Mouse (Mus musculus) forebrain, embryonic 12.5 days (tissue): Measurements from ENCODE around the gene Helz. TPM values are rescaled to one million over a fixed set of nuclear protein-coding genes. Genes with fewer than 3 reads are reported as not detected.
"Not testable (repeated sequence)": the region's sequence is repeated elsewhere in the genome, so short reads cannot be mapped to it uniquely, and the experiment has no call there.

Experiments
- ATAC-seq: fragments of 200-750 bp; cut with Nextera tagmentation; 2 replicates; pipeline ENCODE4 v1.8.0; 2017; ENCODE audit warnings: moderate TSS enrichment; ENCODE audit not compliant: low FRiP score
- H3K27ac ChIP-seq: fragments of 300-500 bp; sonication (generic); 2 replicates; pipeline ENCODE4 v1.5.1; 2016; ENCODE audit warnings: mild to moderate bottlenecking
- H3K27me3 ChIP-seq: fragments of 300-500 bp; sonication (generic); 2 replicates; pipeline ENCODE4 v1.6.1; 2016; ENCODE audit warnings: mild to moderate bottlenecking
- H3K36me3 ChIP-seq: fragments of 300-500 bp; sonication (generic); replicated peaks from 2 replicates; pipeline ENCODE4 v1.6.1; 2016; ENCODE audit warnings: mild to moderate bottlenecking
- H3K4me1 ChIP-seq: fragments of 300-500 bp; sonication (generic); 2 replicates; pipeline ENCODE4 v1.6.1; 2016
- H3K4me2 ChIP-seq: fragments of 300-500 bp; sonication (generic); 2 replicates; pipeline ENCODE4 v1.6.1; 2016; ENCODE audit warnings: mild to moderate bottlenecking, moderate library complexity
- H3K4me3 ChIP-seq: fragments of 300-500 bp; sonication (generic); replicated peaks from 2 replicates; pipeline ENCODE4 v1.5.1; 2016; ENCODE audit warnings: mild to moderate bottlenecking
- H3K9ac ChIP-seq: fragments of 300-500 bp; sonication (generic); 2 replicates; pipeline ENCODE4 v1.6.1; 2016; ENCODE audit warnings: mild to moderate bottlenecking
- H3K9me3 ChIP-seq: fragments of 300-500 bp; sonication (generic); 2 replicates; pipeline ENCODE4 v1.6.1; 2016
- WGBS: fragments of 180-500 bp; shearing (Covaris S2); methylation state at CpG from one replicate; pipeline ENCODE4 v1.1.7; 2016; 5-methylcytosine and 5-hydroxymethylcytosine counted together
- polyA plus RNA-seq: library from polyadenylated mRNA; unstranded; fragments of >200 nt; fragmentation: Nextera tagmentation; extraction: Ambion mirVana; gene quantifications from 2 replicates; pipeline ENCODE4 v1.2.1, GENCODE M21; 2016

The Helz gene
- polyA plus RNA-seq, 1 experiment from 2014 or later, result 21.1 TPM

GRCm38 (mm10) chr11:107586129-107586528 lies 38.4 kb downstream of the Helz start:
- not testable (repeated sequence) for H3K27ac ChIP-seq, ATAC-seq, H3K4me3 ChIP-seq, H3K4me1 ChIP-seq, H3K27me3 ChIP-seq, H3K9me3 ChIP-seq, H3K4me2 ChIP-seq, H3K9ac ChIP-seq
- H3K36me3 ChIP-seq, result peaks cover 13% of the 10 kb centered on the region
- 88% methylated on average over 5 of the region's 5 CpGs for WGBS

GRCm38 (mm10) chr11:107587141-107587540 lies 39.4 kb downstream of the Helz start:
- peaks cover 11% of the 10 kb centered on the region for H3K36me3 ChIP-seq
- H3K9ac ChIP-seq, result no peak overlapping the region
- no peaks in the 10 kb centered on the region for H3K27me3 ChIP-seq
- ATAC-seq, result no peak
- no peak overlapping the region for H3K4me2 ChIP-seq
- WGBS, result 87% methylated on average over 7 of the region's 7 CpGs
- peaks cover 7% of the 10 kb centered on the region; the same call in 1 of the 2 replicates for H3K4me1 ChIP-seq
- no peak overlapping the region for H3K27ac ChIP-seq
- no peak overlapping the region for H3K4me3 ChIP-seq
- H3K9me3 ChIP-seq, result no peaks in the 10 kb centered on the region

GRCm38 (mm10) chr11:107592575-107592974 lies 44.8 kb downstream of the Helz start:
- H3K9ac ChIP-seq, result no peak overlapping the region
- no peak overlapping the region for H3K4me3 ChIP-seq
- H3K9me3 ChIP-seq, result no peaks in the 10 kb centered on the region
- WGBS, result 93% methylated on average over 5 of the region's 5 CpGs
- no peaks in the 10 kb centered on the region for H3K27me3 ChIP-seq
- peaks cover 28% of the 10 kb centered on the region for H3K36me3 ChIP-seq
- ATAC-seq, result no peak
- H3K4me2 ChIP-seq, result no peak overlapping the region
- no peaks in the 10 kb centered on the region for H3K4me1 ChIP-seq
- H3K27ac ChIP-seq, result no peak overlapping the region

GRCm38 (mm10) chr11:107597381-107597780 lies 49.7 kb downstream of the Helz start:
- Histone ChIP-seq H3K9me3 (no peaks in the 10 kb centered on the region), H3K9ac (no peak overlapping the region), H3K4me2 (no peak overlapping the region), H3K4me3 (no peak overlapping the region), H3K36me3 (peaks cover 51% of the 10 kb centered on the region), H3K27ac (no peak overlapping the region), H3K4me1 (no peaks in the 10 kb centered on the region), H3K27me3 (no peaks in the 10 kb centered on the region)
- ATAC-seq, result no peak
- WGBS, result 100% methylated on average over 4 of the region's 4 CpGs

GRCm38 (mm10) chr11:107605694-107606093 lies 58.0 kb downstream of the Helz start:
- H3K9me3 ChIP-seq, result no peaks in the 10 kb centered on the region
- no peaks in the 10 kb centered on the region for H3K4me1 ChIP-seq
- WGBS, result 94% methylated on average over 7 of the region's 7 CpGs
- no peak overlapping the region for H3K27ac ChIP-seq
- no peak overlapping the region for H3K9ac ChIP-seq
- H3K36me3 ChIP-seq, result peaks cover 44% of the 10 kb centered on the region
- H3K4me2 ChIP-seq, result no peak overlapping the region
- no peaks in the 10 kb centered on the region for H3K27me3 ChIP-seq
- no peak overlapping the region for H3K4me3 ChIP-seq
- no peak for ATAC-seq

- Histone ChIP-seq H3K4me1 (peaks cover 7% of the 10 kb centered on the region; the same call in 1 of the 2 replicates), H3K9me3 (no peaks in the 10 kb centered on the region), H3K27me3 (no peaks in the 10 kb centered on the region), H3K4me2 (no peak overlapping the region), H3K27ac (no peak overlapping the region), H3K9ac (no peak overlapping the region), H3K36me3 (peaks cover 18% of the 10 kb centered on the region), H3K4me3 (no peak overlapping the region)
- no peak for ATAC-seq
- 98% methylated on average over 5 of the region's 5 CpGs for WGBS
Observed at GRCm38 (mm10) chr11:107613906-107614305, 66.2 kb downstream of the Helz start.

- Histone ChIP-seq H3K4me2 (no peak overlapping the region), H3K4me1 (peaks cover 7% of the 10 kb centered on the region; the same call in 1 of the 2 replicates), H3K4me3 (no peak overlapping the region), H3K27me3 (no peaks in the 10 kb centered on the region), H3K9me3 (no peaks in the 10 kb centered on the region), H3K27ac (no peak overlapping the region), H3K36me3 (peaks cover 35% of the 10 kb centered on the region), H3K9ac (no peak overlapping the region)
- WGBS, result 95% methylated on average over 4 of the region's 5 CpGs
- no peak for ATAC-seq
Observed at GRCm38 (mm10) chr11:107615696-107616095, 68.0 kb downstream of the Helz start.

- 44% methylated on average over 5 of the region's 5 CpGs for WGBS
- no peaks in the 10 kb centered on the region for H3K9me3 ChIP-seq
- H3K36me3 ChIP-seq, result peaks cover 44% of the 10 kb centered on the region
- no peaks in the 10 kb centered on the region for H3K27me3 ChIP-seq
- H3K9ac ChIP-seq, result no peak overlapping the region
- H3K4me3 ChIP-seq, result no peak overlapping the region
- no peak overlapping the region for H3K4me2 ChIP-seq
- no peak overlapping the region for H3K27ac ChIP-seq
- H3K4me1 ChIP-seq, result peaks cover 7% of the 10 kb centered on the region; the same call in 1 of the 2 replicates
- no peak for ATAC-seq
Observed at GRCm38 (mm10) chr11:107617976-107618375, 70.2 kb downstream of the Helz start.

- Histone ChIP-seq H3K27ac (no peak overlapping the region), H3K36me3 (peaks cover 38% of the 10 kb centered on the region), H3K9me3 (no peaks in the 10 kb centered on the region), H3K4me1 (no peaks in the 10 kb centered on the region), H3K27me3 (no peaks in the 10 kb centered on the region), H3K9ac (no peak overlapping the region), H3K4me2 (no peak overlapping the region), H3K4me3 (no peak overlapping the region)
- ATAC-seq, result no peak
- 95% methylated on average over 3 of the region's 3 CpGs for WGBS
Observed at GRCm38 (mm10) chr11:107624661-107625060, 76.9 kb downstream of the Helz start.

- no peak overlapping the region for H3K9ac ChIP-seq
- H3K9me3 ChIP-seq, result no peaks in the 10 kb centered on the region
- H3K36me3 ChIP-seq, result peaks cover 27% of the 10 kb centered on the region
- no peaks in the 10 kb centered on the region for H3K4me1 ChIP-seq
- no peak overlapping the region for H3K4me2 ChIP-seq
- no peak for ATAC-seq
- 83% methylated on average over 11 of the region's 11 CpGs for WGBS
- no peak overlapping the region for H3K27ac ChIP-seq
- H3K27me3 ChIP-seq, result no peaks in the 10 kb centered on the region
- H3K4me3 ChIP-seq, result no peak overlapping the region
Observed at GRCm38 (mm10) chr11:107625746-107626145, 78.0 kb downstream of the Helz start.

GRCm38 (mm10) chr11:107629504-107629903 lies 81.8 kb downstream of the Helz start:
- Histone ChIP-seq H3K27me3 (no peaks in the 10 kb centered on the region), H3K27ac (no peak overlapping the region), H3K4me2 (no peak overlapping the region), H3K4me3 (no peak overlapping the region), H3K36me3 (peaks cover 32% of the 10 kb centered on the region), H3K9ac (no peak overlapping the region), H3K4me1 (no peaks in the 10 kb centered on the region), H3K9me3 (no peaks in the 10 kb centered on the region)
- ATAC-seq, result peak; percentile 41; the same call in 1 of the 2 replicates
- 32% methylated on average over 4 of the region's 4 CpGs for WGBS

- ATAC-seq, result no peak
- WGBS, result 95% methylated on average over 8 of the region's 8 CpGs
- Histone ChIP-seq H3K27me3 (no peaks in the 10 kb centered on the region), H3K9ac (no peak overlapping the region), H3K9me3 (no peaks in the 10 kb centered on the region), H3K4me2 (no peak overlapping the region), H3K4me3 (no peak overlapping the region), H3K36me3 (peaks cover 33% of the 10 kb centered on the region), H3K4me1 (no peaks in the 10 kb centered on the region), H3K27ac (no peak overlapping the region)
Observed at GRCm38 (mm10) chr11:107629951-107630350, 82.2 kb downstream of the Helz start.

- no peak overlapping the region for H3K9ac ChIP-seq
- 91% methylated on average over 7 of the region's 7 CpGs for WGBS
Observed at GRCm38 (mm10) chr11:107631124-107631523, 83.4 kb downstream of the Helz start.

More at GRCm38 (mm10) chr11:107631124-107631523, 83.4 kb downstream of the Helz start:
- H3K27me3 ChIP-seq, result no peaks in the 10 kb centered on the region
- peaks cover 42% of the 10 kb centered on the region for H3K36me3 ChIP-seq
- no peaks in the 10 kb centered on the region for H3K4me1 ChIP-seq
- no peak overlapping the region for H3K27ac ChIP-seq
- no peak overlapping the region for H3K4me2 ChIP-seq
- H3K9me3 ChIP-seq, result no peaks in the 10 kb centered on the region
- no peak for ATAC-seq
- no peak overlapping the region for H3K4me3 ChIP-seq
